7 mouse cellular contexts compared by ENCODE assay signal in the genomic region with DNA sequence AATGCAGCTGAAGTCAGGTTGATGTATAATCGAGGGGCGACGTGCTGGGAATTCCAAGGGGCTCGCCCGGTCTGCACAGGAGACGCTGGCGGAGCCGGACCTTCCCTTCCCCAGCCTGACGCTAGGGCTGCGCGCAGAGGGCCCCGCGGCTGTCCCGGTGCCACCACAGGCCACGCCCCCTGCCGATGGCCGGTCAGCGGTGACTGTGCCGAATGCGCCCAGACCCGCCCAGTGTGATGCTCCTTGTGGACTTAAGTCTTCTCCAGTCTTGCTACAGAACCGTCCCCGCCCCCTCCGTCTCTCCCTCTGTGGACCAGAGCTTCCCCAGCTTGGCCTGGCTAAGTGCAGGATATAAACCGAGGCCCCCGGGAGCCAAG. TPM values are rescaled to one million over a fixed set of nuclear protein-coding genes. Genes with fewer than 3 reads are reported as not detected.
DNase-seq lines count a peak whose midpoint lies in the region; ATAC-seq and TF ChIP-seq lines count a peak whose summit lies in the region.

No protein-coding gene starts in this region.

- ATAC-seq in embryonic facial prominence, embryonic 12.5 days (ENCODE audit: insufficient number of reproducible peaks, insufficient read depth, low FRiP score, low TSS enrichment), result peak; percentile 89
- ATAC-seq in limb, embryonic 13.5 days (ENCODE audit: low FRiP score, low read depth), result peak; percentile 88
- ATAC-seq in midbrain, embryonic 16.5 days, result peak; percentile 90

- H3K4me1 ChIP-seq in embryonic facial prominence, embryonic 12.5 days, result peaks cover 37% of the 10 kb centered on the region
- peaks cover 15% of the 10 kb centered on the region for H3K4me1 ChIP-seq in heart, adult 2 months (ENCODE audit: control insufficient read depth, insufficient read depth, low read length)
- peaks cover 45% of the 10 kb centered on the region for H3K4me1 ChIP-seq in limb, embryonic 13.5 days
- H3K4me1 ChIP-seq in midbrain, embryonic 16.5 days (ENCODE audit: control insufficient read depth, insufficient read depth, low read length), result peaks cover 25% of the 10 kb centered on the region

- no peaks in the 10 kb centered on the region for H3K9me3 ChIP-seq in embryonic facial prominence, embryonic 12.5 days
- no peaks in the 10 kb centered on the region for H3K9me3 ChIP-seq in limb, embryonic 13.5 days
- H3K9me3 ChIP-seq in midbrain, embryonic 16.5 days (replicated peaks; ENCODE audit: control insufficient read depth, low read length, poor library complexity, severe bottlenecking), result no peaks in the 10 kb centered on the region

- H3K27ac ChIP-seq in embryonic facial prominence, embryonic 12.5 days, result peak overlapping the region; percentile 95
- peak overlapping the region; percentile 93 for H3K27ac ChIP-seq in heart, adult 2 months
- peak overlapping the region; percentile 89 for H3K27ac ChIP-seq in limb, embryonic 13.5 days
- peak overlapping the region; percentile 95 for H3K27ac ChIP-seq in midbrain, embryonic 16.5 days (ENCODE audit: low read length)

- under 1% methylated on average over 26 of the region's 26 CpGs for whole genome bisulfite sequencing in embryonic facial prominence, embryonic 12.5 days
- under 1% methylated on average over 26 of the region's 26 CpGs for WGBS in heart, adult 2 months
- WGBS in limb, embryonic 13.5 days, result 0% methylated on average over 26 of the region's 26 CpGs
- 0% methylated on average over 26 of the region's 26 CpGs for WGBS in midbrain, embryonic 16.5 days

- peak overlapping the region; percentile 63 for H3K9ac ChIP-seq in embryonic facial prominence, embryonic 12.5 days
- H3K9ac ChIP-seq in heart, adult 2 months (ENCODE audit: low read depth, low read length), result peak overlapping the region; percentile 83
- H3K9ac ChIP-seq in limb, embryonic 13.5 days, result peak overlapping the region; percentile 70
- peak overlapping the region; percentile 65 for H3K9ac ChIP-seq in midbrain, embryonic 16.5 days (ENCODE audit: low read depth, low read length)

- TF ChIP-seq POLR2A in heart, adult 2 months (IDR thresholded peaks at IDR 0.05; ENCODE audit: insufficient read depth, low read depth, low read length), result no peak

- peak; percentile 91 for DNase-seq in adrenal gland, postnatal 25 days
- peak; percentile 89 to 92 for DNase-seq in heart, adult 2 months
- DNase-seq in kidney, adult 8-10 months, result peak; percentile 88 to 89
- peak; percentile 85 to 93 for DNase-seq in spleen, postnatal 10 days (ENCODE audit: low spot score in 2 of 2)

- intact Hi-C loops in heart, adult 2 months (cut with DNase I), result no loop called here

- peak; percentile 51 for TF ChIP-seq CTCF in heart, adult 2 months (IDR thresholded peaks at IDR 0.05)

- peaks cover 17% of the 10 kb centered on the region for H3K36me3 ChIP-seq in embryonic facial prominence, embryonic 12.5 days
- no peaks in the 10 kb centered on the region for H3K36me3 ChIP-seq in heart, adult 2 months (ENCODE audit: control insufficient read depth, insufficient read depth, low read length)
- peaks cover 26% of the 10 kb centered on the region for H3K36me3 ChIP-seq in limb, embryonic 13.5 days
- 0 out of 2 replicates have a peak, but pooled peaks cover 7% of the 10 kb centered on the region for H3K36me3 ChIP-seq in midbrain, embryonic 16.5 days (ENCODE audit: control insufficient read depth, insufficient read depth, low read length)

- peak overlapping the region; percentile 91 for H3K4me3 ChIP-seq in embryonic facial prominence, embryonic 12.5 days
- H3K4me3 ChIP-seq in heart, adult 2 months, result peak overlapping the region; percentile 78
- peak overlapping the region; percentile 85 for H3K4me3 ChIP-seq in limb, embryonic 13.5 days
- H3K4me3 ChIP-seq in midbrain, embryonic 16.5 days (ENCODE audit: low read depth, low read length), result peak overlapping the region; percentile 83

- H3K4me2 ChIP-seq in embryonic facial prominence, embryonic 12.5 days (replicated peaks), result peak overlapping the region; percentile 91
- peak overlapping the region; percentile 73 for H3K4me2 ChIP-seq in limb, embryonic 13.5 days (replicated peaks)
- H3K4me2 ChIP-seq in midbrain, embryonic 16.5 days (ENCODE audit: low read length), result peak overlapping the region; percentile 57

- peaks cover 6% of the 10 kb centered on the region; the same call in 1 of the 2 replicates for H3K27me3 ChIP-seq in embryonic facial prominence, embryonic 12.5 days
- H3K27me3 ChIP-seq in heart, adult 2 months (ENCODE audit: control insufficient read depth, insufficient read depth, low read length), result no peaks in the 10 kb centered on the region
- H3K27me3 ChIP-seq in limb, embryonic 13.5 days, result peaks cover 9% of the 10 kb centered on the region
- no peaks in the 10 kb centered on the region for H3K27me3 ChIP-seq in midbrain, embryonic 16.5 days (ENCODE audit: control insufficient read depth, insufficient read depth, low read depth, low read length)

- no peak for TF ChIP-seq EP300 in heart, adult 2 months (IDR thresholded peaks at IDR 0.05; ENCODE audit: insufficient read depth, low read depth, low read length)

- no peaks in the 10 kb centered on the region for H3K79me2 ChIP-seq in heart, adult 2 months (replicated peaks; ENCODE audit: control insufficient read depth, insufficient read depth, low read length)

RNA-seq across cellular contexts. Expression of a gene that starts 0.5 kb away (rescaled TPM):
- total RNA-seq in adrenal gland, postnatal 25 days (2021), result 33.7 and 46.7 TPM in 2 replicates
- 100.0 and 101 TPM in 2 replicates for polyA plus RNA-seq in embryonic facial prominence, embryonic 12.5 days (2016; fragmentation: Nextera tagmentation; extraction: Ambion mirVana)
- total RNA-seq in heart, adult 2 months (2021), result 10 to 100 TPM; 24.3 to 26.9 TPM
- polyA plus RNA-seq in heart, adult 2 months (2012; rRNA removed), result 50.4 and 70.1 TPM in 2 replicates
- 69.5 and 73.9 TPM in 2 replicates for polyA plus RNA-seq in limb, embryonic 13.5 days (2015; fragmentation: Nextera tagmentation; extraction: Ambion mirVana)
- polyA plus RNA-seq in midbrain, embryonic 16.5 days (2015; fragmentation: Nextera tagmentation; extraction: Ambion mirVana), result 126 and 129 TPM in 2 replicates

RNA-seq across cellular contexts. Expression of a gene that starts 2.8 kb away (rescaled TPM):
- total RNA-seq in adrenal gland, postnatal 25 days (2021), result 1.8 and 7.2 TPM in 2 replicates
- 1.1 and 1.3 TPM in 2 replicates for polyA plus RNA-seq in embryonic facial prominence, embryonic 12.5 days (2016; fragmentation: Nextera tagmentation; extraction: Ambion mirVana)
- total RNA-seq in heart, adult 2 months (2021), result 1 to 10 TPM; 3.2 to 4.5 TPM
- 6.9 and 8.3 TPM in 2 replicates for polyA plus RNA-seq in heart, adult 2 months (2012; rRNA removed)
- 1.5 and 2.4 TPM in 2 replicates for polyA plus RNA-seq in limb, embryonic 13.5 days (2015; fragmentation: Nextera tagmentation; extraction: Ambion mirVana)
- 1.2 and 1.4 TPM in 2 replicates for polyA plus RNA-seq in midbrain, embryonic 16.5 days (2015; fragmentation: Nextera tagmentation; extraction: Ambion mirVana)

RNA-seq across cellular contexts. Expression of a gene that starts 5.3 kb away (rescaled TPM):
- 3.5 and 3.7 TPM in 2 replicates for total RNA-seq in adrenal gland, postnatal 25 days (2021)
- polyA plus RNA-seq in embryonic facial prominence, embryonic 12.5 days (2016; fragmentation: Nextera tagmentation; extraction: Ambion mirVana), result 2.0 and 3.1 TPM in 2 replicates
- total RNA-seq in heart, adult 2 months (2021), result 10 to 100 TPM in 1 of 2 experiments, 1 to 10 TPM in 1; 9.7 to 12.1 TPM
- 4.6 and 4.8 TPM in 2 replicates for polyA plus RNA-seq in heart, adult 2 months (2012; rRNA removed)
- polyA plus RNA-seq in limb, embryonic 13.5 days (2015; fragmentation: Nextera tagmentation; extraction: Ambion mirVana), result 2.0 and 2.3 TPM in 2 replicates
- polyA plus RNA-seq in midbrain, embryonic 16.5 days (2015; fragmentation: Nextera tagmentation; extraction: Ambion mirVana), result 3.7 and 4.2 TPM in 2 replicates

RNA-seq across cellular contexts. Expression of a gene that starts 17.9 kb away (rescaled TPM):
- total RNA-seq in adrenal gland, postnatal 25 days (2021), result 3.3 and 4.1 TPM in 2 replicates
- 0.70 and 1.1 TPM in 2 replicates for polyA plus RNA-seq in embryonic facial prominence, embryonic 12.5 days (2016; fragmentation: Nextera tagmentation; extraction: Ambion mirVana)
- total RNA-seq in heart, adult 2 months (2021), result 100 to 1,000 TPM; 273 to 332 TPM
- polyA plus RNA-seq in heart, adult 2 months (2012; rRNA removed), result 163 and 257 TPM in 2 replicates
- 0.59 and 0.66 TPM in 2 replicates for polyA plus RNA-seq in limb, embryonic 13.5 days (2015; fragmentation: Nextera tagmentation; extraction: Ambion mirVana)
- 2.0 and 2.7 TPM in 2 replicates for polyA plus RNA-seq in midbrain, embryonic 16.5 days (2015; fragmentation: Nextera tagmentation; extraction: Ambion mirVana)

RNA-seq across cellular contexts. Expression of a gene that starts 36.8 kb away (rescaled TPM):
- total RNA-seq in adrenal gland, postnatal 25 days (2021), result 24.1 and 29.6 TPM in 2 replicates
- polyA plus RNA-seq in embryonic facial prominence, embryonic 12.5 days (2016; fragmentation: Nextera tagmentation; extraction: Ambion mirVana), result 32.5 and 35.7 TPM in 2 replicates
- 10 to 100 TPM in 1 of 2 experiments, 1 to 10 TPM in 1; 9.7 to 10.8 TPM for total RNA-seq in heart, adult 2 months (2021)
- 25.2 and 28.0 TPM in 2 replicates for polyA plus RNA-seq in heart, adult 2 months (2012; rRNA removed)
- polyA plus RNA-seq in limb, embryonic 13.5 days (2015; fragmentation: Nextera tagmentation; extraction: Ambion mirVana), result 24.6 and 24.9 TPM in 2 replicates
- 26.8 and 26.9 TPM in 2 replicates for polyA plus RNA-seq in midbrain, embryonic 16.5 days (2015; fragmentation: Nextera tagmentation; extraction: Ambion mirVana)

Comparison
In these comparisons a context has a peak if more than half of its experiments do, and no peak if none do; other contexts are left out.
1. Peak in every context shown above with its lines: DNase-seq, ATAC-seq, H3K4me3 ChIP-seq and H3K27ac ChIP-seq.